Mouse (Mus musculus) brain, embryonic 14.5 days (tissue): Measurements from ENCODE around the gene Ptprj.

Experiments
- CTCF ChIP-seq: fragments of 200-500 bp; IDR thresholded peaks from 2 replicates; pipeline ENCODE4 v1.5.1; 2012; ENCODE audit warnings: inconsistent platforms, mild to moderate bottlenecking, moderate library complexity, borderline replicate concordance; ENCODE audit not compliant: insufficient read depth, insufficient read length; ENCODE audit errors: extremely low read depth
- POLR2A ChIP-seq: fragments of 200-500 bp; IDR thresholded peaks from 2 replicates; pipeline ENCODE4 v1.6.1; 2012; ENCODE audit warnings: mild to moderate bottlenecking, inconsistent platforms, borderline replicate concordance; ENCODE audit not compliant: poor library complexity, insufficient read depth, insufficient read length, severe bottlenecking; ENCODE audit errors: extremely low read depth

GRCm38 (mm10) chr2:90559015-90559687, 21.3 kb downstream of the Ptprj start:
- TF ChIP-seq CTCF = no peak
- no peak for TF ChIP-seq POLR2A
